Comparison of ENCODE assay signal across 9 mouse cellular contexts in the genomic region with DNA sequence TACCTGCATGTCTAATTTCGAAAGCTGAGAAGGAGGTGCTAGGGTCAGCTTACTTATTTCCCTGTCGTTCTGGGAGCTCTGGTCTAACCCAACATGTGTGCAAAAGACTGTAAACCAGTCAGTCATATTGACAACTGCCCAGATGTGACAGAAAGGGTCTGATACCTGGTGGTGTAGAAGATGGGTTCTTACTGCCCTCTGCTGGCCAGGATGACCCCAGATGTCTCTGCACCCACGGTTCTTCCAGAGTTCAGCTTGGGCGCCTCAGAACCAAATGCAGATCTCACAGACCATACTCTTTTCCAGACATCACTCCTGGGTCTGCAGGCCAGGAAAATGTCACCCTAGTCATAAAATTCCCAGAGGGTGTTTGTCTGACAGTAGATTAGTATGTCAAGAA. TPM values are rescaled to one million over a fixed set of nuclear protein-coding genes. Genes with fewer than 3 reads are reported as not detected.
A peak's percentile ranks its signal among the peaks of the same experiment; 100 is the strongest.
DNase-seq lines count a peak whose midpoint lies in the region; ATAC-seq and TF ChIP-seq lines count a peak whose summit lies in the region.
"Had no signal": no experiment of that assay in that cellular context is flagged by ENCODE, and none has a peak within 500 bp of the region (broad histone marks: within the 10 kb centered on the region; RNA-seq: fewer than 3 reads in every experiment).

No protein-coding gene starts in this region.

- intact Hi-C loops in left cerebral cortex, adult 2 months (cut with DNase I): loop anchor here (2.0 kb wide), 1 partner anchor 65 kb away; no protein-coding TSS in a partner anchor

- DNase-seq in left cerebral cortex, adult 2 months (ENCODE audit: extremely low spot score in 1 of 2, low spot score in 2 of 2): no peak
- DNase-seq in left cerebral cortex, adult 11 months (ENCODE audit: low spot score): no peak
- no peak for DNase-seq in Patski (ENCODE audit: low read depth, low spot score)
- peak; percentile 84 for DNase-seq in kidney, adult 9 months
- DNase-seq in midbrain, postnatal 0 days (ENCODE audit: low spot score): no peak
- DNase-seq in thymus, postnatal 4 days: peak; percentile 86
- no peak for DNase-seq in neural tube, embryonic 10.5 days (ENCODE audit: extremely low spot score, low spot score)

- 54% methylated on average over 4 of the region's 4 CpGs for WGBS in midbrain, postnatal 0 days

- no peaks in the 10 kb centered on the region for H3K36me3 ChIP-seq in midbrain, postnatal 0 days (ENCODE audit: insufficient read depth, low read length)
- H3K36me3 ChIP-seq: embryonic facial prominence, embryonic 13.5 days had no signal

- CTCF ChIA-PET in Patski (lab: Charles Lee): interaction anchor here (0.7 to 3.2 kb wide), 19 partner anchors 10 to 252 kb away, joined by 3 to 18 read pairs (median 4); no protein-coding TSS in a partner anchor

- in situ Hi-C loops in Patski (cut with MboI; ENCODE audit: low pct_unique_long_range_greater_than_20kb): loop anchor here (5.0 to 25.0 kb wide), 3 partner anchors 67 to 242 kb away; no protein-coding TSS in a partner anchor

- H3K4me1 ChIP-seq in midbrain, postnatal 0 days (ENCODE audit: insufficient read depth, low read length): no peaks in the 10 kb centered on the region
- H3K4me1 ChIP-seq: embryonic facial prominence, embryonic 13.5 days had no signal

- H3K27ac ChIP-seq in left cerebral cortex, adult 2 months: no peak overlapping the region
- no peak overlapping the region for H3K27ac ChIP-seq in midbrain, postnatal 0 days (ENCODE audit: low read depth, low read length)
- H3K27ac ChIP-seq: embryonic facial prominence, embryonic 13.5 days had no signal

- peaks cover 8% of the 10 kb centered on the region for H3K27me3 ChIP-seq in Patski
- no peaks in the 10 kb centered on the region for H3K27me3 ChIP-seq in midbrain, postnatal 0 days (ENCODE audit: insufficient read depth, low read length)

- no peaks in the 10 kb centered on the region for H3K9me3 ChIP-seq in midbrain, postnatal 0 days (ENCODE audit: low read length)
- H3K9me3 ChIP-seq: embryonic facial prominence, embryonic 13.5 days had no signal

- TF ChIP-seq CTCF in left cerebral cortex, adult 2 months (IDR thresholded peaks at IDR 0.05): peak; percentile 54
- peak; percentile 83 for TF ChIP-seq CTCF in Patski (IDR thresholded peaks at IDR 0.05)
- peak; percentile 54 for TF ChIP-seq CTCF in midbrain, postnatal 0 days (IDR thresholded peaks at IDR 0.05)

- POLR2A ChIA-PET in Patski (lab: Charles Lee): no interaction called here

- no peak overlapping the region for H3K4me3 ChIP-seq in left cerebral cortex, adult 2 months
- H3K4me3 ChIP-seq in midbrain, postnatal 0 days (ENCODE audit: low read depth, low read length): no peak overlapping the region
- H3K4me3 ChIP-seq: embryonic facial prominence, embryonic 13.5 days had no signal

- no peak overlapping the region for H3K4me2 ChIP-seq in midbrain, postnatal 0 days (ENCODE audit: low read depth, low read length, poor library complexity, severe bottlenecking)
- H3K4me2 ChIP-seq: embryonic facial prominence, embryonic 13.5 days had no signal

- no peak for ATAC-seq in Patski
- peak; percentile 60; the same call in 1 of the 2 replicates for ATAC-seq in erythroblast, adult 5-6 weeks (replicated peaks; ENCODE audit: low FRiP score, poor library complexity, severe bottlenecking)
- ATAC-seq in midbrain, postnatal 0 days (ENCODE audit: low FRiP score): no peak

- H3K9ac ChIP-seq in midbrain, postnatal 0 days (replicated peaks; ENCODE audit: low read length, poor library complexity, severe bottlenecking): no peak overlapping the region
- H3K9ac ChIP-seq: embryonic facial prominence, embryonic 13.5 days had no signal

RNA-seq across cellular contexts. Expression of a gene that starts 51.9 kb away (rescaled TPM):
- total RNA-seq in left cerebral cortex, adult 2 months (2021): 100 to 1,000 TPM; 178 to 192 TPM
- polyA plus RNA-seq in Patski (2021): 5.8 TPM
- 5.6 and 22.1 TPM in 2 replicates for total RNA-seq in erythroblast, adult 5-6 weeks (2015; ENCODE audit: low replicate concordance)
- 4.5 and 5.5 TPM in 2 replicates for total RNA-seq in erythroblast, adult 5-6 weeks (2017; ENCODE audit: low replicate concordance)
- total RNA-seq in midbrain, postnatal 0 days (2014; rRNA removed): 48.3 and 51.8 TPM in 2 replicates
- polyA plus RNA-seq in midbrain, postnatal 0 days (2015; fragmentation: Nextera tagmentation; extraction: Ambion mirVana): 13.2 and 19.1 TPM in 2 replicates

Comparison
In these comparisons a context has a peak if more than half of its experiments do, and no peak if none do; other contexts are left out.
1. DNase-seq: peak in kidney, adult 9 months (single experiment) and thymus, postnatal 4 days (single experiment); none in left cerebral cortex, adult 2 months (0 of 2), left cerebral cortex, adult 11 months (single experiment), Patski (single experiment), midbrain, postnatal 0 days (single experiment) and neural tube, embryonic 10.5 days (single experiment).
2. Peak in every context shown above with its lines, with median percentiles within 50 percentile points of each other: CTCF ChIP-seq.